Mouse (Mus musculus) lung, postnatal 14 days (tissue): ENCODE results near the gene Smco2.

Source experiments
- DNase-seq: peaks from one replicate; pipeline ENCODE4 v3.0.0; 2021

Gene Smco2

GRCm38 (mm10) chr6:146904707-146905106, 54.8 kb downstream of the Smco2 start:
- DNase-seq: no peak

DNA sequence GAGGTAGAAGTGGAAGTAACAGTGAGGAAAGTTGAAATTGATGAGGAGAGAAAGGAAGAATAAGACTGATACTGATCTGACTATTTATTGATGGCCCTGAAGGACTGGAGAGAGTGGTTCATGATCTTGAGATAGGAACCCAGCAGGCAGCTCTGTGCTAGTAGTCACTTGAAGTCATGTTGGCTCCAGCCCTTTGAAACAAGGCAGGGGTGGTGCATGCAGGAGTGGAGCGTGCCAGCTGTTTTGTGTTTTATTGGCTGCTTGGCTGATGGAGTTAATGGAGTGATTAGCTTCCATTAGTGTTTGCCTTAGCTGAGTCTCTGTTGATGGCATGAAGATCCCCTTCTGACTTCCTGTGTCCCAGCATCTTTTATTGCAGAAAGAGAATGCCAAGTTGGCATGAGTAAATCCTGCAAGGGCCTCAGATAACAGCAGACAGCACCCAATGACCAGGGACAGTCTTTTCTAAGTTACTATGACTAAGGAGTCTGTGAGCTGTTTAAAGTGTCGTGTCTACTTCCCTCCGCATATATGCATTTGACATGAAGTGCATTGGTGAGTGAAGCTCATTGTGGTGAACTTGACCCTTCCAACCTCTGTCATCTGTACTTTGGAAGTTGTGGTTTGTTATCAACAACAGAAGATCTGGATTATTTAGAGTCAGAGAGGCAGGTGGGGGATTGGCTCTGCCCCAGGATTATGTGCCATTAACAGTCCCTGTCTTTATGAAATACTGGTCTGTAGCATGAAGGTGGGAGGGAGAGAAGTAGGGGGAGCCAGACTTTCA, 56.3 kb downstream of the Smco2 start:
- no peak for DNase-seq

DNA sequence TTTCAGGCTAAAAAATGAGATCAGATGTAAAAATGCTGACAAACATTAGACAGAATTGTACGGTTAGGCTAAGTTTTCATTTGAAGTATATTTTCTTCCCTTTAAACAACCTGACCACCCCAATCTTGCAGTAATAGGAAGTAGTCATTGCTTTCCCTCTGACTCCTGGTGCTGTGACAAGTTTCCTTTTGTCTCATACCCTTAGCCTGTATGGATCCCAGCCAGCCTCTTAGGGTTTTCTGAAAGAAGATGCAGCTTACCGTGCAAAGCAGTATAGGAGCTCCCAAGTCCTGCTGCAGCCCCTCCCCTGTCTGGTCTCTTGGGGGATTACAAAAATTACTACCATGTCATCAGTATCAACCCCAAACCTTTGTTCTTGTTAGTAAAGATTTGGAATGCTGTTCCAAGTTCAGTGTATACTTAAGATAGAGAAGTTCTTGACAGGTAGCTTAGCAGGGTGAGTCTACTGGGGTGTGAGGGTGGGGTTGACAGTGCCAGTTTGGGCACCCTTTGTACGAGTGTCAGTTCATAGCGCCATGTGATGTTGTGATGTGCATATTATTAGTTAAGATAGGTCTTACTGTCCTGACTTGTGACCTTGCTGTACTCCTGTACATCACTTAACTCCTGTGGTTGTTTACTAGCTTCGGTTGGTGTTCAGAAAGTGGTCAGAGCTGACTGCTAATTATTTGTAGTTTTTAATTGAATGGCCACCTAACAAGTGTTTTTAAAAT, 57.3 kb downstream of the Smco2 start:
- no peak for DNase-seq

GRCm38 (mm10) chr6:146907795-146908190, 57.9 kb downstream of the Smco2 start:
- no peak for DNase-seq

DNA sequence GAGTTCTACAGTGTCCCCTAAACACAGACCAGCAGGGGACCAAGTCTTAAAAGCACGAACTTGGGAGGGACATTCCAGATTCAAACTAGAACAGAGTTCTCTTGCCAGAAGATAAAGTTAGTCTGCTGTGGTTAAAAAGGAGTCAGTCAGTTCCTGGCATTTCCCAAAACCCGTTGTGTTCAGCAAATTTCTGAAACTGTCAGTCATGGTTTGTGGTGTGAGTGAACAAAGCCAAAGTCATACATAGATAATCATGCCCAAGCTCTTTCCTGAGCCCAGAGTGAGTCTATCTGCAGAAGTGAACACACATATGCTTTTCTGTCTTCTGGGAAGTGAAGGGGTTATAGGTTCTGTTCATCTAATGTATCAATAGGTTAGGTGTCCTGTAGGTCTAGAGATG, 58.9 kb downstream of the Smco2 start:
- DNase-seq: no peak

- DNase-seq: no peak
These were observed 60.0 kb downstream of the Smco2 start for GRCm38 (mm10) chr6:146909725-146910489.

GRCm38 (mm10) chr6:146910801-146911200, 60.9 kb downstream of the Smco2 start:
- DNase-seq: no peak

DNA sequence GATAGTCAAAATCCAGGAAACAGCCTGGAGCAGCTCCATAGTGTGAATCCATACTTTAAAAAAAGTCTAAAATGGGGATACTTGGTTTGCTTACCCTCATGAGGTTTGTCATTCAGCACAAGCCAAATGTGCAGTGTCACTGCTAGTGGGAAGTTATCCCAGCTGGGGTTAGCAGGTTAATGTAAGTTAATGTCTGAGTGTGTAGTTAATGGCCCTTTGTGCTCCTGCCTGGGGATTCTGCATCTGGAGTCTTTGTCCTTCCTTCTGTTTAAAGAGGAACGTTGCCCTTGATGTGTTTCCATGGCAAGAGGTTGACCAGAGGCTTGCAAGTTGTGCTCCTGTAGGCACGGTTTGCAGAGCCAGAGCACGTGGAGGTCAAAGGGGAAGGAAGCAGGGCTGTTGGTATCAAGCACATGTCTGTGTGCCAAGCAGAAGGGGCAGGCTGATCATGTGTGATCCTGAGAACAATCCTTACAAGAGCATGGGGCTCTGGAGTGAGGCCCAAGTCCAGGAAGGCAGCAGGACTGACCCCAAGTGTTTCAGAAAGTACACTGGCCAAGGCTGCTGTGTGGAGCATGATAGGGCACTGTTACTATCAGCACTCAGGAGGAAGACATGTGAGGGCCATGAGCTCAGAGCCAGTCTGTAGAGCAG, 63.1 kb downstream of the Smco2 start:
- DNase-seq: no peak

DNA sequence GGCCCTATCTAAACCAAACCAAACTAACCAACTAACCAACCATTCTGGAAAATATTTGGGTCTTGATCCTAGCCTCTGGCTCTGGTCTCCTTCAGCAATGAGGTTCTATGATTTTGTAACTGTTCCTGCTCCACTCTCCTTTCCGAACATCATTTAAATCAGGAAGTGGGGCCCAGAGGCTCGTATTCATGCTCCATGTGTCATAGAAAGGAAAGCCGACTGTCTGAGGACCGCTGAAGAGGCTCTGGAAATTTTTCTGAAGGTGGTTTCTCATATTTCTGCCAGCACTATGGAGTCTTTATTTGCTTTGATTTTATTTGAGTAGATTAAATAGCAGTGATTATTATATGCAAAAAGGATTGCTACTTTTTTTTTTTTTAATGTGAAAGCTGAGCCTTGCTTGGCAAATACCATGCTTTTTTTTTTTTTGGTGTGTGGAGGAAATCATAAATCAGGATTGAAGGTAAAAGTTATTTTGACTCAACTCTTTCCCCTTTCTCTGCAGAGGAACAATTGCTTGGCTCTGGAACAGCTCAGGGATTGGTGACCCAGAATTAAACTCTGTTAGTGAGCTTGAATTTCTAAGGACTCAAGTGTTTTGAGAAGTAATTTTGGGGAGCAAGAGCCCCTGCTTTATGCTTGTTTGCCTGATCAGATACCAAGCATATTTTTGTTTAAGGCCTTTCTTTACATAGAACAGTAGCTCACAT, 63.7 kb downstream of the Smco2 start:
- no peak for DNase-seq

DNA sequence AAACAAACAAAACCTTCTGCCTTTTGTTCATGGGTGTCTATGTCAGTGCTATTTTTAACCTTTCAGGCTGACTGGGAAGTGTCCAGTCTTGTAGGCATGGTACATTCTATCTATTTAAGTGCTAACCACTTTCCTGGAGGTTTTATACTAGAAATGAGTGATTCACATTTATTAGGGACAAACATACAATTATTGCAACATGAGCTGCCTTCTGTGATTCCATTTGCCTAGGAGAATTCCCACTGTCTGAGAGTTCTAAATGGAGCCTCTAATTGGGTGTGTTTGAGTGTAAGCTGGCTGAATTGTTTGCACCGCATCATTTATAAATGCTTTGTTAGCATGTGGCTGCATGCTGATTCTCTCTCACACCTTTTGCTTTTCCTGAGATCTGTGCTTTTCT, 65.9 kb downstream of the Smco2 start:
- DNase-seq: no peak

DNA sequence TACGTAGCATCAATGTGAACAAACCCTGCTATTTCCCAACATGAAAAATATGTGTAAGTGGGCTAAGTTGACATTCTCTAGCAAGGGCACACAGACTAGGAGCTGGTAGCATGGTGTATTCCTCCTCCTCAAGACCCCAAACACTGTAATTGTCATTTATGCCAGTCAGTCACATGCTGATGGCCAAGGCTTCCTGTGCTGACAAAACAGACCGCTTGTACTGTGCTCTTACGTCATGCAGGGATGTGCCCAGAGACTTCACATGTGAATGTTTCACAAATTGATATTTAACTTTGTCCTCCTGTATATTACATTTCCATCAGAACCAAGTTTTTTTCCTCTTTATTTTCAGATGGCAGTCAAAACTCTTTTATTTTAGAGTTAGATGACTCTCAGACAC, 67.5 kb downstream of the Smco2 start:
- no peak for DNase-seq

- no peak for DNase-seq
These were observed 68.4 kb downstream of the Smco2 start for GRCm38 (mm10) chr6:146918341-146918740.
